Mouse (Mus musculus) heart, postnatal 0 days (tissue): ENCODE measurements around the gene Tmem164.

Experiments used
- CTCF ChIP-seq: IDR thresholded peaks from 2 replicates; pipeline ENCODE4 v1.5.1; 2016; ENCODE audit warnings: antibody characterized with exemption, control low read depth, low read depth
- EP300 ChIP-seq: IDR thresholded peaks from 2 replicates; pipeline ENCODE4 v1.6.1; 2016; ENCODE audit warnings: antibody characterized with exemption, low read depth

DNA sequence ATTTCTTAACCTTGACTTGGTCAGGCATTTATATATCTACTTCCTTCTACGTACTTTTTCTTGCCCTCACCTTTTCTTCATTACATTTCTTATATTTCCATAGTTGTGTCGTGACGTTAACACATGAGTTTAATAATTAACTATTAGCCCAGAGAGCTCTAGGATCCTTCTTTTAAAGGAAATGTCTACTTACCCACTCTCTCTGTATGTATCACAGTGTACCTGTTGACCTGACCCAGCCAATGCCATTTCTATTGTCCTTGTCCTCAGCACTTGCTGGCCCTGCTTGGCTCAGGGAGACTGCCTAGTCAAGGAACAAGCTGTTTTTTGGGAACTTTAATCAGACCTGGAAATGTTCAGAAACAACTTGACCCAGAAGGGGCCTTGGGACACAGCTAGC, 40.7 kb downstream of the Tmem164 start:
- no peak for TF ChIP-seq CTCF
- no peak for TF ChIP-seq EP300
